Mouse (Mus musculus): ENCODE results near the gene Mip. TPM values are rescaled to one million over a fixed set of nuclear protein-coding genes. Genes with fewer than 3 reads are reported as not detected.

Gene Mip
- polyA plus RNA-seq, 1 experiment from 2014 or later, result 0.21 TPM

DNA sequence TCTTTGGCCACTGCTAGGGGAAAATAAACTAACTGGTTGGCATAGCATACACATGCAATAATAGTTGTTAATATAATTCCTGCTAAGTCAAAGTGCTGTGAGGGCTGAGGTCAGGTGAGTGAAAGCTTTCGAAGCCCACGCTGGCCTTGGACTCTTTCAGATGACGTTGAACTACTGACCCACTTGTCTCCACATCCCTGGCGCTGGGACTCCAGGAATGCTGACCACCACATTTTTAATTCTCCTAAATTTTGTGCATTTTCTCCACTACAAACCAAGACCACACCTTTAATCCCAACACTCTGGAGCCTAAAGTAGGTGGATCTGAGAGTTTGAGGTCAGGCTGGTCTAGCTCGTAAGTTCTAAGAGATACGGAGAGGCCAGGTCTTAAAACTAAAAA, 32.5 kb upstream of the Mip start:
- H3K9me3 ChIP-seq, result no peaks in the 10 kb centered on the region
- no peak overlapping the region for H3K9ac ChIP-seq
- peaks cover 16% of the 10 kb centered on the region for H3K4me1 ChIP-seq (replicated peaks)
- H3K4me2 ChIP-seq, result no peak overlapping the region; the same call in 1 of the 2 replicates
- H3K36me3 ChIP-seq, result no peaks in the 10 kb centered on the region
- H3K27me3 ChIP-seq, result peaks cover 39% of the 10 kb centered on the region
- H3K4me3 ChIP-seq, result no peak overlapping the region
- 94% methylated on average over 6 of the region's 6 CpGs for WGBS
- no peak overlapping the region for H3K27ac ChIP-seq
- ATAC-seq (ENCODE audit: low FRiP score), result no peak

- peak within 1 kb of the TSS; percentile 98 for H3K4me2 ChIP-seq
- H3K9ac ChIP-seq, result peak within 1 kb of the TSS; percentile 84
- WGBS, result under 1% methylated on average over 46 of the region's 46 CpGs
- H3K9me3 ChIP-seq, result no peaks in the 10 kb centered on the region
- peak; percentile 98 for ATAC-seq (ENCODE audit: low FRiP score)
- peak within 1 kb of the TSS; percentile 76 for H3K4me3 ChIP-seq
- H3K27me3 ChIP-seq, result peaks cover 40% of the 10 kb centered on the region
- H3K4me1 ChIP-seq (replicated peaks), result peaks cover 13% of the 10 kb centered on the region
- H3K27ac ChIP-seq, result peak within 1 kb of the TSS; percentile 75
- no peaks in the 10 kb centered on the region for H3K36me3 ChIP-seq
Measured at GRCm38 (mm10) chr10:128194024-128194550, 31.6 kb upstream of the Mip start, which contains the start of gene Gls2. Gls2 (plus strand) TSS chr10:128194457.

DNA sequence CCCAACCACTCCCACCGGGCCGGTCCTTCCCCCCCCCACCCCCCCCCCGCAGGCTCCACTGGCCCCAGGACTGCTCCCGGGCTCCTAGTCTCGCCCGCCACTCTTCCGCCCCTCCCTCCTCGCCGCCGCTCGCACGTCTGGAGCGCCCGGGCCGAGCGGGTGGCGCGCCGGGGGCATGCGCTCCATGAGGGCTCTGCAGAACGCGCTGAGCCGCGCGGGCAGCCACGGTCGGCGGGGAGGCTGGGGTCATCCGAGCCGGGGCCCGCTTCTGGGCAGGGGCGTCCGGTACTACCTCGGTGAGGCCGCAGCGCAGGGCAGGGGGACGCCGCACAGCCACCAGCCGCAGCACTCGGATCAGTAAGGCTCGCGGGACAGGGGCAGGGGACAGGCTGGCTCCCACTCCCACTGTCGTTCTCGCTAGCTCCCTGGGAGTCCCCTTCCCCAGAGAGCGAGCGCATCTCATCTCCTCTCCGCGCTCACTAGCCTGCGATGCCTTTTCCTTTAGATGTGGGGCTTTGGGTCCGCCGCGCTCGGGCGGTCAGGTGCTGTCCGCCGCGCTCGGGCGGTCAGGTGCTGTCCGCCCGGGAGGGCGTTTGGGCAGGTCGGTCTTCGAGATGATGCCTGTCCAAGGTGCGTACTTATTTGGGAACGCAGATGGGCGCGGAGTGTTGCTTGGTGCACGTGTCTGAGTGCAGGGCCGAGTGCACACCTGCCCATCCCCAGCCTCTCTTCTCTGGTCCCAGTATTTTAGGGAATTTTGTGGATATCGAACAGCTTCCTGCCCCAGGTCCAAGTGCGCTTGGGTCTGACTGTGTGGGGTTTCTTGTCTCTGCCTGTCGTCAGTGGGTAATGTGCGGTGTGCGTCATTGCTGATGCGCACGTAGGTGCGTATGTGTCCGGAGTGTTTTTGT, 30.8 kb upstream of the Mip start:
- Histone ChIP-seq H3K4me3 (peak overlapping the region; percentile 76), H3K4me2 (peak overlapping the region; percentile 98), H3K9ac (peak overlapping the region; percentile 84), H3K4me1 (replicated peaks) (peaks cover 13% of the 10 kb centered on the region), H3K36me3 (no peaks in the 10 kb centered on the region), H3K9me3 (no peaks in the 10 kb centered on the region), H3K27ac (peak overlapping the region; percentile 62), H3K27me3 (peaks cover 43% of the 10 kb centered on the region)
- ATAC-seq (ENCODE audit: low FRiP score), result peak; percentile 94
- 1% methylated on average over 68 of the region's 79 CpGs for WGBS

DNA sequence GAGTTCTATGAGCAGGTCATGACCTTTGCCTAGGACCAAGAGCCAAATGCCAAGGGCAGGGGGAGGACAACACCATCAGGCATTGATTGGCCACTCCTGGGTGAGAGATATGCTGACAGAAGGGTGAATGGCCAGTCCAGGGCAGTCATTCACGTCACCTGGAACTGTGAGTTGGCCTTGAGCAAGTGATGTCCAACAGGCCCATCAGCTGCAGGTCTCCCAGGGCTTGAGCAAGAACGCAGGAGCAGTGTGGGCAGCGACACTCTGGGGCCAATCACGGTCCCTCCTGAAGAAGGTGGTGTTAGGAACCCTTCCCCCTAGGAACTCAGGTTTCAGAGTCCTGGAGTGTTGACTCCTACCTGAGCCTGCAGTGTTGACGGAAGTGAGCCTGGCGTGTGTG, 23.8 kb upstream of the Mip start:
- H3K27ac ChIP-seq, result no peak overlapping the region
- peaks cover 7% of the 10 kb centered on the region for H3K27me3 ChIP-seq
- H3K4me3 ChIP-seq, result no peak overlapping the region
- WGBS, result 77% methylated on average over 6 of the region's 6 CpGs
- H3K36me3 ChIP-seq, result peaks cover 6% of the 10 kb centered on the region; the same call in 1 of the 2 replicates
- H3K9ac ChIP-seq, result no peak overlapping the region
- no peak overlapping the region for H3K4me2 ChIP-seq
- no peaks in the 10 kb centered on the region for H3K9me3 ChIP-seq
- H3K4me1 ChIP-seq (replicated peaks), result no peaks in the 10 kb centered on the region
- no peak for ATAC-seq (ENCODE audit: low FRiP score)

GRCm38 (mm10) chr10:128204941-128205340, 20.7 kb upstream of the Mip start:
- Histone ChIP-seq H3K9me3 (no peaks in the 10 kb centered on the region), H3K4me3 (no peak overlapping the region), H3K4me2 (no peak overlapping the region), H3K36me3 (peaks cover 13% of the 10 kb centered on the region), H3K27ac (no peak overlapping the region), H3K9ac (no peak overlapping the region), H3K4me1 (replicated peaks) (no peaks in the 10 kb centered on the region), H3K27me3 (no peaks in the 10 kb centered on the region)
- ATAC-seq (ENCODE audit: low FRiP score), result no peak
- WGBS, result 91% methylated on average over 15 of the region's 15 CpGs

DNA sequence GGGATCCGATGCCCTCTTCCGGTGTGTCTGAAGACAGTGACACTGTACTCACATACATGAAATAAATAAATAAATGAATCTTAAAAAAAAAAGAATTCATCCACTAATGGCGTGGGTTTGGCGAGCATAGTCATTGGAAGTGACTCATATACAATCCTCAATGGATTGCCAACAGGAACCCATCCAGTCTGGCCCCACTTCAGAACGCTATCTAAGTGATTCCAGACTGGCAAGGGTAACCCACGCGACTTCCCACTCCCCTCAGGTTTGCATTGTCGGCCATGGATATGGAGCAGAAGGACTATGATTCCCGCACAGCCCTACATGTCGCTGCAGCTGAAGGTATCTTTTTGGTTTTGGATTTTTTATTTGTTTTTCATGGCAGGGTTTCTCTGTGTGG, 17.3 kb upstream of the Mip start:
- 94% methylated on average over 10 of the region's 10 CpGs for WGBS
- H3K4me3 ChIP-seq, result no peak overlapping the region
- H3K4me2 ChIP-seq, result no peak overlapping the region
- H3K27ac ChIP-seq, result no peak overlapping the region
- no peak overlapping the region for H3K9ac ChIP-seq
- no peak for ATAC-seq (ENCODE audit: low FRiP score)
- H3K9me3 ChIP-seq, result no peaks in the 10 kb centered on the region
- H3K4me1 ChIP-seq (replicated peaks), result peaks cover 14% of the 10 kb centered on the region
- peaks cover 2% of the 10 kb centered on the region for H3K27me3 ChIP-seq
- peaks cover 13% of the 10 kb centered on the region for H3K36me3 ChIP-seq

DNA sequence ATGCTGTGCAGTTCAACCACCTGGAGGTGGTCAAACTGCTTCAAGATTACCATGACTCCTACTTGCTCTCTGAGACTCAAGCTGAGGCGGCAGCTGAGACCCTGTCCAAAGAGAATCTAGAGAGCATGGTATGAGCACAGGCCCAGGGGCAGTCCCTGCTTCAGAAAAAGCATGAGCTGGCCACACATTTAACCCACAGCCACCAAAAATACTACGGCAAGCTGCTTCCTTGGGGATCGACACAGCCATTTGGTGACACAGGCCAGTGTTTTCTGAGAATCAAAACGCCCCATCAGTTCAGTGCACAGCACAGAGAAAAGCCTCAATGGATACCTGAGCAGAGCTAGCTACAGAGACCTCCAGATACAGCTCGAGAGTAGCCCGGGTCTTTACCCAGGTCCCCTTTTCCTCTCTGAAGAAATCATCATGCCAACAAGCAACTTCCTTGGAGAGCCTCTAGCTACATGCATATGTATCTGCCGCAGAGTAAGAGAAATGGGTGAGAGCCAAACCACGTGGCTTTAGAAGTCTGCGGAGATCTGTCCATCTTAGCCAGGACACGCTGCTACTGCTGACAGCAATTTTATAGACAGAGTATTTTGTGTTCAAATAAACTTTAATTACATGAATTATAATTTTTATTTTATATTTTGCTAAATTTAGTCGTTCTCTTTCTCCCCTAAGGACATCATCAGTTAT, 16.2 kb upstream of the Mip start:
- Histone ChIP-seq H3K27ac (no peak overlapping the region), H3K4me3 (no peak overlapping the region), H3K4me1 (replicated peaks) (peaks cover 14% of the 10 kb centered on the region), H3K27me3 (peaks cover 13% of the 10 kb centered on the region), H3K36me3 (peaks cover 13% of the 10 kb centered on the region), H3K4me2 (no peak overlapping the region), H3K9ac (no peak overlapping the region), H3K9me3 (no peaks in the 10 kb centered on the region)
- no peak for ATAC-seq (ENCODE audit: low FRiP score)
- 92% methylated on average over 11 of the region's 11 CpGs for WGBS

DNA sequence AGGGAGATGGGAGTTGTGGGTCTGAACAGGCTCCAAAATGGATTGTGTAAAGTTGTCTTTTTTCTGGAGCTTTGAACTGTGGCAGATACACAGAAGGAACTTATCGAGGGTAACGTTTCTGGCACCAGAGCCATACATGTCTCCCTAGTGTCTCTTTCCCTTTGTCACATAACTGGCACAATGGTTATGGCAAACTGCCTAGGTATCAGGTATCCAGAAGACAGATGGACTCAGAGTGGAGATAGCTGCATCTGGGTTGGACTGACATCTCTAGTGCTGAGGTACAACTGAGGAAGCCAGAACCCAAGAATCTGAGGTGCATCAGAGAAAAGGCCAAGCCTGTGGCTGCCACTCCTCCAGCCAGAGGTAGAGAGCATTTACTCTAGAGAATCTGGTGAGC, 15.5 kb upstream of the Mip start:
- peaks cover 14% of the 10 kb centered on the region for H3K4me1 ChIP-seq (replicated peaks)
- 93% methylated on average over 2 of the region's 2 CpGs for WGBS
- no peak for ATAC-seq (ENCODE audit: low FRiP score)
- H3K27ac ChIP-seq, result no peak overlapping the region
- peaks cover 13% of the 10 kb centered on the region for H3K36me3 ChIP-seq
- peak overlapping the region; percentile 76; the same call in 1 of the 2 replicates for H3K9ac ChIP-seq
- H3K4me3 ChIP-seq, result no peak overlapping the region
- no peak overlapping the region for H3K4me2 ChIP-seq
- H3K9me3 ChIP-seq, result no peaks in the 10 kb centered on the region
- H3K27me3 ChIP-seq, result peaks cover 16% of the 10 kb centered on the region

DNA sequence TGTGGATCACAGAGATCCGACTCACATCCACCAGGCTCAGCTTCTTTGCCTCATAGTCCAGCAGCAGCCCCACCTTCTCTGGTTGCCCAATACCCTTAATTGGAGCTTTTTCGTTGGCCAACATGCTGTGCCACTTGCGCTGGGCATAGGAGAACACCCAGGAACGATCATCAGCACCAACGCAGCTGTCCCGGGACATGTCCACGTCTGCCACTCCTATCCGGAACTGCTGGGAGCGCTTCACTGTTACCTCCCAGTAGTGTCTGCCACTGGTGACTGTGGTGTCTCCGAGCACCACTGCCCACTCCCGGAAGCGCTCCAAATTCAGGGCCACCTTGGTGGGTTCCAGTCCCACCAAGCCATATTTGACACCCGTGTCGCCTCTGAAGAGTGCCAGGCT, 14.7 kb upstream of the Mip start:
- Histone ChIP-seq H3K9me3 (no peaks in the 10 kb centered on the region), H3K4me2 (peak overlapping the region; percentile 79), H3K4me3 (peak overlapping the region; percentile 58), H3K36me3 (peaks cover 13% of the 10 kb centered on the region), H3K27me3 (peaks cover 16% of the 10 kb centered on the region), H3K4me1 (replicated peaks) (peaks cover 14% of the 10 kb centered on the region), H3K9ac (peak overlapping the region; percentile 76), H3K27ac (no peak overlapping the region)
- 37% methylated on average over 14 of the region's 14 CpGs for WGBS
- 0 out of 2 replicates have a peak, but pooled peaks have one; percentile 40 for ATAC-seq (ENCODE audit: low FRiP score)

- peak within 1 kb of the TSS; percentile 76 for H3K9ac ChIP-seq
- H3K9me3 ChIP-seq, result no peaks in the 10 kb centered on the region
- H3K36me3 ChIP-seq, result peaks cover 11% of the 10 kb centered on the region
- H3K4me3 ChIP-seq, result peak within 1 kb of the TSS; percentile 58
- H3K4me2 ChIP-seq, result peak within 1 kb of the TSS; percentile 79
- peak; percentile 94 for ATAC-seq (ENCODE audit: low FRiP score)
- peaks cover 16% of the 10 kb centered on the region for H3K27me3 ChIP-seq
- H3K27ac ChIP-seq, result peak within 1 kb of the TSS; percentile 49; the same call in 1 of the 2 replicates
- under 1% methylated on average over 30 of the region's 30 CpGs for WGBS
- peaks cover 14% of the 10 kb centered on the region for H3K4me1 ChIP-seq (replicated peaks)
Measured at GRCm38 (mm10) chr10:128211390-128212108, 14.1 kb upstream of the Mip start, which contains the start of gene Spryd4. Spryd4 (minus strand) TSS chr10:128211807.

DNA sequence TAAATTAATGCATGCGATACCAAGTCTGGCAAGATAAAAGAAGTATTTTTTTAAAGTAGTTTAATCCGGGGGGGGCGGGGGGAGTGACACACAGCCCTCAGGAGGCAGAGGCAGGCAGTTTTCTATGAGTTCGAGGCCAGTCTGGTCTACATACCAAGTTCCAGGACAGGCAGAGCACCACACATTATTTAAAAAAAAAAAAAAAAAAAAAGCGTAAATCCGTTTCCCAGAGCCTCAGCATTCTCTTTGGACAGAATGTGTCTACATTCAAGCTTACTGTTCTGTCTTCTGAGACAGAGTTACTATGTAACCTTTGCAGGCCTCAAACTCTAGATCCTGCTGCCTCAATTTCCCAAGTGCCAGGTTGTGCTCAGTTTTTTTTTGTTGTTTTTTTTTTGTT, 13.5 kb upstream of the Mip start:
- Histone ChIP-seq H3K9me3 (no peaks in the 10 kb centered on the region), H3K4me1 (replicated peaks) (peaks cover 14% of the 10 kb centered on the region), H3K36me3 (peaks cover 6% of the 10 kb centered on the region; the same call in 1 of the 2 replicates), H3K27me3 (peaks cover 16% of the 10 kb centered on the region), H3K9ac (peak overlapping the region; percentile 76), H3K4me3 (peak overlapping the region; percentile 58), H3K27ac (peak overlapping the region; percentile 49; the same call in 1 of the 2 replicates), H3K4me2 (peak overlapping the region; percentile 79)
- 0 out of 2 replicates have a peak, but pooled peaks have one; percentile 16 for ATAC-seq (ENCODE audit: low FRiP score)
- 46% methylated on average over 6 of the region's 6 CpGs for WGBS
